Mouse (Mus musculus) erythroblast, embryonic 14.5 days (primary cell): ENCODE results near the gene Ppp2r5c.

Experiments
- GATA1 ChIP-seq: IDR thresholded peaks from 2 replicates; pipeline ENCODE4 v1.6.1; 2012; ENCODE audit warnings: low read length, inconsistent platforms, mixed read lengths
- TAL1 ChIP-seq: IDR thresholded peaks from 3 replicates; pipeline ENCODE4 v1.6.1; 2012; ENCODE audit warnings: low read length, inconsistent platforms, mixed read lengths

DNA sequence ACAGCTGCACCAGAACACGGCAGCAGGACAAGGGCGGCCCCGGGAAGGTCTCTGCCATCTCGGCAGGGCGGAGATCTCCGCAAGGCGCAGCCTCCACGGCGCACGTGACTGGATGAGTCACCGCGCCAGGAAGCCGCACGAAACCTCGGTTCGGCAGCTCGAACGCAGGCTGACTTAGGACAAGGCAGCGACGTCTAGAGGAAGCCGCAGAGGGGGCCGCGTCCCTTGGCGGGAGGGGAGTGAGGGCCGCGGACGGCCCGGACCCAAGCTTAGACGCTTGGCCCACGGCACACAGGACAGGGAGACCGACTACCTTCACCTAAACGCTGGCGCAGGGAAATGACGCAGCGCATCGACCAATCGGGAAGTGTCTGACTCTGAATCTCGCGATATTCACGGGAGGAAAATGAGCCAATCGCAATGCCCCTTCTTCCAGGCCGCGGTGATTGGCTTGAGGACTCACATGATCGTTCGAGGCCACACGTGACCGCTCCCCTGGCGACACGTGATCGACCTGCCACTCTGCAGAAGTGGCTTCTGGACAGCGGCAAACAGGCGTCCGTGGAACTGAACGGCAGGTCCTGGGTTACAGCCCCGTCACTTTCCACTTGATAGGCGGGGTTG lies 144.5 kb downstream of the Ppp2r5c start:
- no peak for TF ChIP-seq GATA1
- TF ChIP-seq TAL1, result no peak
